Mouse (Mus musculus): ENCODE data around the gene Pla2g10.
"Not testable (repeated sequence)": the region's sequence is repeated elsewhere in the genome, so short reads cannot be mapped to it uniquely, and the experiment has no call there.

DNA sequence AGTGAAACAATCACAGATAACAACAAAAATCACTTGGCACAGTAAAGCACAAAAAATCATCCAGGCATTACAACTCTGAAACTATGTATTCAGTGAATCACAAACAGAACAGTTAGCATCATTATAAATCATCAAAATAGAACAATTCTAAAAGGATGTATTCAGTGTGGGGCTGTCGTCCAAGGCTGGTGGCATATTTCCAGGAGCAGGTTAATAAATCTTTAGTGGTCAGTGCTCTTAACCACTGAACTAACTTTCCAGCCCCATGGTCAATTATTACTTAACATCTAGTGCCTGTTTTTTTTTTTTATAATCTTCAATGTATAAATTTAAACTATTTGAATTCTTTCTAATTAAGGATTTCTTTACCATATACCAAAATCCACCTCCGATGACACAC lies 43.2 kb upstream of the Pla2g10 start:
- TF ChIP-seq CTCF, EP300 (IDR thresholded peaks at IDR 0.05): not testable (repeated sequence)

All from lung, postnatal 0 days (tissue).